Mouse (Mus musculus): Measurements from ENCODE around the gene Madd. TPM values are rescaled to one million over a fixed set of nuclear protein-coding genes. Genes with fewer than 3 reads are reported as not detected.

The Madd gene
- polyA plus RNA-seq, 1 experiment, result 152 TPM

GRCm38 (mm10) chr2:91088987-91089386 lies 94.7 kb downstream of the Madd start:
- peaks cover 5% of the 10 kb centered on the region for H3K4me1 ChIP-seq (ENCODE audit: control insufficient read depth, insufficient read depth, low read length)
- H3K4me3 ChIP-seq (ENCODE audit: insufficient read depth, low read length), result no peak overlapping the region
- H3K27ac ChIP-seq (ENCODE audit: insufficient read depth, low read length), result no peak overlapping the region
- TF ChIP-seq CTCF (IDR thresholded peaks at IDR 0.05; ENCODE audit: extremely low read depth, insufficient read depth, low read length), result no peak
- TF ChIP-seq POLR2A (IDR thresholded peaks at IDR 0.05; ENCODE audit: extremely low read depth, insufficient read depth, low read length), result no peak

- TF ChIP-seq CTCF (IDR thresholded peaks at IDR 0.05; ENCODE audit: extremely low read depth, insufficient read depth, low read length) (no peak), POLR2A (IDR thresholded peaks at IDR 0.05; ENCODE audit: extremely low read depth, insufficient read depth, low read length) (no peak)
- no peak overlapping the region for H3K27ac ChIP-seq (ENCODE audit: insufficient read depth, low read length)
- H3K4me3 ChIP-seq (ENCODE audit: insufficient read depth, low read length), result no peak overlapping the region
- H3K4me1 ChIP-seq (ENCODE audit: control insufficient read depth, insufficient read depth, low read length), result peaks cover 5% of the 10 kb centered on the region
Observed at GRCm38 (mm10) chr2:91087453-91087852, 96.2 kb downstream of the Madd start.

Other genes starting within 250 kb of the Madd start
- 102 and 107 TPM in 2 replicates for gene Celf1, start 243.5 kb downstream of the Madd start, polyA plus RNA-seq (2012; rRNA removed)
- gene Rapsn, start 148.2 kb downstream of the Madd start, polyA plus RNA-seq (2012; rRNA removed), result 0.61 and 1.9 TPM in 2 replicates
- gene Psmc3, start 129.8 kb downstream of the Madd start, polyA plus RNA-seq (2012; rRNA removed), result 202 and 205 TPM in 2 replicates
- 51.3 and 54.7 TPM in 2 replicates for gene Slc39a13, start 113.4 kb downstream of the Madd start, polyA plus RNA-seq (2012; rRNA removed)
- 9.3 and 10.6 TPM in 2 replicates for gene Spi1, start 101.4 kb downstream of the Madd start, polyA plus RNA-seq (2012; rRNA removed)
- gene Mybpc3, start 65.7 kb downstream of the Madd start, polyA plus RNA-seq (2012; rRNA removed), result 0.89 and 0.98 TPM in 2 replicates
- 8.2 and 8.3 TPM in 2 replicates for gene Nr1h3, start 19.0 kb upstream of the Madd start, polyA plus RNA-seq (2012; rRNA removed)
- 34.2 and 35.3 TPM in 2 replicates for gene Acp2, start 19.0 kb upstream of the Madd start, polyA plus RNA-seq (2012; rRNA removed)
- 37.4 and 41.3 TPM in 2 replicates for gene Ddb2, start 53.1 kb upstream of the Madd start, polyA plus RNA-seq (2012; rRNA removed)
- gene Pacsin3, start 72.1 kb upstream of the Madd start, polyA plus RNA-seq (2012; rRNA removed), result 90.4 and 100 TPM in 2 replicates
- 32.7 and 34.9 TPM in 2 replicates for gene Arfgap2, start 81.1 kb upstream of the Madd start, polyA plus RNA-seq (2012; rRNA removed)

Data from cortical plate, adult 2 months (tissue).